Mouse (Mus musculus): ENCODE data around the gene Tpcn1. TPM values are rescaled to one million over a fixed set of nuclear protein-coding genes. Genes with fewer than 3 reads are reported as not detected.

The Tpcn1 gene
- polyA plus RNA-seq, 1 experiment from 2014 or later = 31.5 TPM

DNA sequence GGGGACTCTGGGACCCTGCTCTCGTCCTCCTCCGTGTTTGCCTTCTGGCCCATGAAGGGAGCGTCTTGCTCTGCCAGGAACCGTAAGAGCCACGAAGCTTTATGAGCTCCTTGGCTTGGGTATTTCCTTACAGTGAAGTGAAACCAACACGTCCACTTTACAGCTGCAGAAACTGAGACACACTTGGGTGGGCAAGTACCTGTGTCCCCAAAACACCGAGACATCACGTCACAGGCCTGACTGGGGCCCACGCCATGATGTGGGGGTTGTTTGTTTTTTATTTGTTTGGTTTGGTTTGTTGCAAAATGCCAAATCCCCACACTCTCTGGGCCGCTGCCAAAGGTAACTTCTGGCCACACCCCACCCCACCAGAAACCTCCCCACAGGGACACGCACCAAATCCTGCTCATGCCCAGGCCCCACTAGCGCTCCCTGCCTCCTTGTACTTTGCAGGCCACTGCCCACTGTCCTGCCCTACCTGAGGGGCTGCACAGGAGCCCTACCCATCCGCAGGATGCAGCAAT is 92.7 kb downstream of the Tpcn1 start:
- Histone ChIP-seq H3K4me3 (ENCODE audit: low read depth, low read length) (no peak overlapping the region), H3K9ac (ENCODE audit: low read depth, low read length) (no peak overlapping the region), H3K27me3 (replicated peaks; ENCODE audit: control insufficient read depth, insufficient read depth, low read length) (no peaks in the 10 kb centered on the region), H3K9me3 (ENCODE audit: control insufficient read depth) (no peaks in the 10 kb centered on the region), H3K27ac (ENCODE audit: low read depth, low read length) (no peak overlapping the region), H3K36me3 (ENCODE audit: control insufficient read depth, insufficient read depth) (peaks cover 38% of the 10 kb centered on the region; the same call in 1 of the 2 replicates), H3K4me1 (replicated peaks; ENCODE audit: control insufficient read depth, insufficient read depth, low read length) (no peaks in the 10 kb centered on the region), H3K4me2 (replicated peaks; ENCODE audit: low read depth) (no peak overlapping the region)
- 90% methylated on average over 13 of the region's 13 CpGs for WGBS
- no peak for ATAC-seq
- no peak for TF ChIP-seq CTCF (IDR thresholded peaks at IDR 0.05; ENCODE audit: low read depth)

DNA sequence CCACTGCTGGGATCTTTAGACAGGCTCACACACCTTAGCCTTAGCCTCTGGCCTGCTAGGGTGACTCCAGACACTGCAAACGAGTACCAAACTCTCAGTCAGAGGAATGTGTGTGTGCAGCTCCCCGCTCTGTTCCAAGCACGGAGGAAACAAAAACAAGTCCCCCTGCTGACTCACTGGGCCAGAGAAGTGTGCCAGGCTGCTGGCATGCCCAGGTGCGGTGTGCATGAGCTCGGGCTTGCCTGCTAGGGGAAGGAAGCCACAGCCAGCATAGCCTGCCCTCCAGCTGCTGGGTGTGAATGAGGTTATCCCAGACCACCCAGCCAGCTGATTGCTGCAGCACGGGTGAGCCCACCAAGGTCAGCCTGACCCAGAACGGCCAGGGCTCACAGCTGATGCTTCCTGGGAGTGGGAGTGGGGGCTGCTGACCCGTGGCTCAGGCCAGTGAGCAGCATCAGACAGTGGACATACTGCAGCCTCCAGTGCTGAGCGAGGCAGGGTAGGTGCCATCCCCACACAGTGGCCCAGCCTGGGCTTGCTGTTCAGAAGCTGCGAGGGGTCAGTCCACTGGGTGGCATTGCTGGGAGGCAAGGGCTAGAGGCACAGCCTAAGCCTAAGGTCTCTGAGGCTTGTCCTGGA is 93.3 kb downstream of the Tpcn1 start:
- no peaks in the 10 kb centered on the region for H3K27me3 ChIP-seq (replicated peaks; ENCODE audit: control insufficient read depth, insufficient read depth, low read length)
- peaks cover 38% of the 10 kb centered on the region; the same call in 1 of the 2 replicates for H3K36me3 ChIP-seq (ENCODE audit: control insufficient read depth, insufficient read depth)
- no peak overlapping the region for H3K4me2 ChIP-seq (replicated peaks; ENCODE audit: low read depth)
- 79% methylated on average over 10 of the region's 10 CpGs for WGBS
- no peaks in the 10 kb centered on the region for H3K9me3 ChIP-seq (ENCODE audit: control insufficient read depth)
- no peaks in the 10 kb centered on the region for H3K4me1 ChIP-seq (replicated peaks; ENCODE audit: control insufficient read depth, insufficient read depth, low read length)
- no peak for TF ChIP-seq CTCF (IDR thresholded peaks at IDR 0.05; ENCODE audit: low read depth)
- no peak for ATAC-seq
- no peak overlapping the region for H3K9ac ChIP-seq (ENCODE audit: low read depth, low read length)
- H3K27ac ChIP-seq (ENCODE audit: low read depth, low read length) = no peak overlapping the region
- H3K4me3 ChIP-seq (ENCODE audit: low read depth, low read length) = no peak overlapping the region

DNA sequence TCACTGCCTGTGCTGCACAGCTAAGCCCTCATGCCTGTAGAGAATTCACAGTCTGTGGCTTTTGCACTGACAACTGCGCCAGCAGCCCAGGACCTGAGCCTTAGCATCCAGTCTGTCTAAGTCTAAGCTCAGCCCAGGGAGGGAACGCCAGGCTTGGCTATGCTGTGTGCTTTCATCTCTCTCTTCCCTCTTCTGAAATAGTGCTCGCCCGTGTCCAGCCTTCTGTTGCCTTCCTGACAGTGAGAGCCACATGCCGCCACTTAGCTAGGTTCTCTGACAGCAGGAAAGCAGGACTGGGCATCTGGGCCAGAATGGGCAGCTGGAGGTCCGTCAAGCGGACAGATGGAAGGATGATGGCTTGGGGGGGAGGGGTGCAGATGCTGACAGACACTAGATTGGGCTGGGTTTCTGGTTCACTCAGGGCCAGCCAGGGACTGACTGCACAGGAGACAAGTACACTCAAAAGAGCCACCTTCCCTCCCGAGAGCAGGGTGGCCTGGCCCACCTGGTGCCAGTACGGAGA is 94.5 kb downstream of the Tpcn1 start:
- peaks cover 38% of the 10 kb centered on the region; the same call in 1 of the 2 replicates for H3K36me3 ChIP-seq (ENCODE audit: control insufficient read depth, insufficient read depth)
- no peaks in the 10 kb centered on the region for H3K9me3 ChIP-seq (ENCODE audit: control insufficient read depth)
- TF ChIP-seq CTCF (IDR thresholded peaks at IDR 0.05; ENCODE audit: low read depth) = no peak
- ATAC-seq = no peak
- no peak overlapping the region for H3K4me2 ChIP-seq (replicated peaks; ENCODE audit: low read depth)
- no peaks in the 10 kb centered on the region for H3K4me1 ChIP-seq (replicated peaks; ENCODE audit: control insufficient read depth, insufficient read depth, low read length)
- WGBS = 91% methylated on average over 9 of the region's 9 CpGs
- H3K4me3 ChIP-seq (ENCODE audit: low read depth, low read length) = no peak overlapping the region
- no peaks in the 10 kb centered on the region for H3K27me3 ChIP-seq (replicated peaks; ENCODE audit: control insufficient read depth, insufficient read depth, low read length)
- no peak overlapping the region for H3K9ac ChIP-seq (ENCODE audit: low read depth, low read length)
- no peak overlapping the region for H3K27ac ChIP-seq (ENCODE audit: low read depth, low read length)

DNA sequence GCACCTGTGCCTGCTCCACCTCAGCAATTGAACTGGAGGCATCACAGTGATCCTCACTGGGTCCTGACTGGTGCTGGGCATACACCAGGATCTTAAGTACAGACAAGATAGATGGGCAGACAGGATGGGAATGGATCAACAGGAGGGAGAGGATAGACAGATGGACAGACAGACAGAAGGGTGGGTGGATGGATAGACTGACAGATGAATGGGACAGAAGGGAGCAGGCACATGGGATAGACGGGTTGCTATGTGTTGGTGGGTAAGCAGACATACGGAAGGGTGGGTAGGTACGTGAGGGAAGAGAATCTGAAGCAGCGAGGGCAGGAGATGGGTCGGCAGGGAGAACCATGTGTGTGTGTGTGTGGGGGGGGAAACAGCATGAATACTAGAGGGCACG is 95.0 kb downstream of the Tpcn1 start:
- Histone ChIP-seq H3K27ac (ENCODE audit: low read depth, low read length) (no peak overlapping the region), H3K4me2 (replicated peaks; ENCODE audit: low read depth) (no peak overlapping the region), H3K27me3 (replicated peaks; ENCODE audit: control insufficient read depth, insufficient read depth, low read length) (no peaks in the 10 kb centered on the region), H3K36me3 (ENCODE audit: control insufficient read depth, insufficient read depth) (peaks cover 40% of the 10 kb centered on the region), H3K4me1 (replicated peaks; ENCODE audit: control insufficient read depth, insufficient read depth, low read length) (no peaks in the 10 kb centered on the region), H3K4me3 (ENCODE audit: low read depth, low read length) (no peak overlapping the region), H3K9ac (ENCODE audit: low read depth, low read length) (no peak overlapping the region), H3K9me3 (ENCODE audit: control insufficient read depth) (no peaks in the 10 kb centered on the region)
- no peak for TF ChIP-seq CTCF (IDR thresholded peaks at IDR 0.05; ENCODE audit: low read depth)
- ATAC-seq = no peak
- 95% methylated on average over 6 of the region's 6 CpGs for WGBS

DNA sequence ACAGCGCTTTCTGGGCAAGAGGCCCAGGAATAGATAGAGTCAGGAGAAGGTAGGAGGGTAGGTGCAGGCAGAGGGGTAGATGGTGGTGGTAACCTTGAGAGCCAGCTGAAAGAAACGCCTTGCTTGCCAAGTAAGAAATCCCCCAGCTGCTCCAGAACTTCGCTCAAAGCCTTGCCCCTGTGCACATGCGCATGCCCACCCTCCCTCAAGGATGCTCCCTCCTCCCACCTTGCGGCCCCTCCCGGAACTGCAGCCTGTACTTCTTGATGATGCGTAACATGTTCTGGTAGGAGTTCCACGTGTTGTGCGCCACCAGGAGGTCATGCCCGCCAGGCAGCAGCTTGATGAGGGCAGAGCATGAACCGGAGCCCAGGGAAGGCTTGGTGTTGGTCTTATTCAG is 96.0 kb downstream of the Tpcn1 start:
- peaks cover 44% of the 10 kb centered on the region for H3K36me3 ChIP-seq (ENCODE audit: control insufficient read depth, insufficient read depth)
- H3K27ac ChIP-seq (ENCODE audit: low read depth, low read length) = no peak overlapping the region
- no peak for ATAC-seq
- 75% methylated on average over 11 of the region's 11 CpGs for WGBS
- H3K4me3 ChIP-seq (ENCODE audit: low read depth, low read length) = no peak overlapping the region
- H3K4me2 ChIP-seq (replicated peaks; ENCODE audit: low read depth) = no peak overlapping the region
- no peak overlapping the region for H3K9ac ChIP-seq (ENCODE audit: low read depth, low read length)
- no peaks in the 10 kb centered on the region for H3K27me3 ChIP-seq (replicated peaks; ENCODE audit: control insufficient read depth, insufficient read depth, low read length)
- peak; percentile 64 for TF ChIP-seq CTCF (IDR thresholded peaks at IDR 0.05; ENCODE audit: low read depth)
- H3K9me3 ChIP-seq (ENCODE audit: control insufficient read depth) = no peaks in the 10 kb centered on the region
- no peaks in the 10 kb centered on the region for H3K4me1 ChIP-seq (replicated peaks; ENCODE audit: control insufficient read depth, insufficient read depth, low read length)

DNA sequence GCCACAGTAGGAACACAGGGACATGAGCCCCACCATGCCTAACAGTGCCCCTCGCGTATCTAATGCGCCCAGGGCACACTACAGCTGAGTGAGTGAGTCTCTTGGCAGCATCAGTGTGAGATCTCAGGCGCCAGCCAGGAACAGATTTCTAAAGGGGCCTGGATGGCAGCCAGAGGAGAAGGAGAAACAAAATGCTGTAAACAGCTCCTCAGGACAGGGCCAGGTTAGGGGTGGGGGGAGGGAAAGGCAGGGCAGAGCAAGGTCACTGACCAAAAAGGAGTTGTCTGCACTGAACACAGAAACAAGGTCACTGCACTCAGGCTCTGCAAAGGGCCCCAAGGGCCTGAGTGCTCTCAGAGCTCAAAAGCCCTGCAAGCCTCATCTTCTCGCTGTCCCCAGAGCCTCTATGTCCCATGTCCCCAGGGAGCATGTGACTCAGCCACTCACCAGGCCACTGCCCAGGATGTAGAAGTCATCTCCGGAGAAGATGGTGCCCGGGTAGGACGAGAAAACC is 97.7 kb downstream of the Tpcn1 start:
- H3K27ac ChIP-seq (ENCODE audit: low read depth, low read length) = no peak overlapping the region
- no peak for ATAC-seq
- H3K4me3 ChIP-seq (ENCODE audit: low read depth, low read length) = no peak overlapping the region
- H3K9me3 ChIP-seq (ENCODE audit: control insufficient read depth) = no peaks in the 10 kb centered on the region
- WGBS = 80% methylated on average over 8 of the region's 8 CpGs
- no peak for TF ChIP-seq CTCF (IDR thresholded peaks at IDR 0.05; ENCODE audit: low read depth)
- H3K4me2 ChIP-seq (replicated peaks; ENCODE audit: low read depth) = no peak overlapping the region
- H3K9ac ChIP-seq (ENCODE audit: low read depth, low read length) = no peak overlapping the region
- no peaks in the 10 kb centered on the region for H3K27me3 ChIP-seq (replicated peaks; ENCODE audit: control insufficient read depth, insufficient read depth, low read length)
- H3K36me3 ChIP-seq (ENCODE audit: control insufficient read depth, insufficient read depth) = peaks cover 55% of the 10 kb centered on the region
- no peaks in the 10 kb centered on the region for H3K4me1 ChIP-seq (replicated peaks; ENCODE audit: control insufficient read depth, insufficient read depth, low read length)

Data from intestine, postnatal 0 days (tissue).